Mouse (Mus musculus): Measurements from ENCODE around the gene Shisal2a. TPM values are rescaled to one million over a fixed set of nuclear protein-coding genes. Genes with fewer than 3 reads are reported as not detected.

The Shisal2a gene
- polyA plus RNA-seq, 1 experiment: not detected

DNA sequence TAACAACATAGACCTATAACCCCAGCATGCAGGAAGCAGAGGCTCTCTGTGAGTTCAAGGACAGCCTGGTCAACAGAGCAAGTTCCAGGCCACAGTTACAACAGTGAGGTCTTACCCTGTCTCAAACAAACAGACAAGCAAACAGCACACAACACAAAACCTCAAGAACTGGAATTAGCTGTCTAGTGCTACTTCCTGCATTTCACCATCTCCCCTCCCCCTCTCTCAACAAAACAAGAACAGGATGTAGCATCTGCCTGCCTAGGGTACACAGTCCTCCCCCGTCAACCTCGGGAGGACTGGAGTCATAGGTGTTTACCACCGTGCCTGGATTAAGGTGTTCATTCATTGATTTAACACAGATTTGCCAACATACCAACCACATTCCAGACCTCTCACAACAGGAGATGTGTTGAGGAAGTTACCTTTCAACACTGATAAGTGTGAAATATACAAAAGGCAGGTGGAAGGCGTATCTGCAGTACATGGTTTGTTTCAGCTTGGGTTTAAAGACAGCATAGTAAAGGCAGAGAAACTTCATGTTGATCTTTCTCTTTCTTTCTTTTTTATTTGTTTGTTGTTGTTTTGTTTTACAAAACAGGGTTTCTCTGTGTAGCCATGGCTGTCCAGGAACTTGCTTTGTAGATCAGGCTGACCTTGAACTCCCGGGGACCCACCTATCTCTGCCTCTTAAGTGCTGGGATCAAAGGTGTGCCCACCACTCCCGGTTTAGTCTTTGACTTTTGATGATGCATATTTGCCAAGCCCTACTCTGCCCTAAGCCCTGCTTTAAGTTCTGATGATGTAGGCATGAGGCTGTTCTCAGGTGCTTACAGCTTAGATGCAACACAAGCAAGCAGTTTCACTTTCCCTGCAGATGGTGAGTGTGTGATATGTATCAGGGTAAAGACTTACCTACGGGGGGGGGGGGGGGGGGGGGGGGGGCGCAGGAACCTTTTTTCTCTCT is 64.2 kb downstream of the Shisal2a start:
- Histone ChIP-seq H3K27ac (ENCODE audit: insufficient read depth, low read depth, low read length) (peak overlapping the region; percentile 54; the same call in 1 of the 2 replicates), H3K4me3 (ENCODE audit: insufficient read depth, low read depth, low read length) (no peak overlapping the region), H3K4me1 (ENCODE audit: control insufficient read depth, insufficient read depth, low read length) (no peaks in the 10 kb centered on the region)
- 78% methylated on average over 8 of the region's 8 CpGs for WGBS
- no peak for TF ChIP-seq CTCF (IDR thresholded peaks at IDR 0.05; ENCODE audit: insufficient read depth, low read depth, low read length)
- TF ChIP-seq POLR2A (IDR thresholded peaks at IDR 0.05; ENCODE audit: insufficient read depth, low read depth, low read length): no peak

Other genes with a start within 250 kb of the Shisal2a start
- not detected in 2 replicates for gene Scp2, start 238.4 kb downstream of the Shisal2a start, polyA plus RNA-seq (2012; ENCODE audit: insufficient read depth, insufficient read length, low replicate concordance, missing spikeins)
- gene Echdc2, start 217.9 kb downstream of the Shisal2a start, polyA plus RNA-seq (2012; ENCODE audit: insufficient read depth, insufficient read length, low replicate concordance, missing spikeins): not detected in 2 replicates
- not detected in 2 replicates for gene Zyg11a, start 165.3 kb downstream of the Shisal2a start, polyA plus RNA-seq (2012; ENCODE audit: insufficient read depth, insufficient read length, low replicate concordance, missing spikeins)
- gene Zyg11b, start 82.3 kb downstream of the Shisal2a start, polyA plus RNA-seq (2012; ENCODE audit: insufficient read depth, insufficient read length, low replicate concordance, missing spikeins): 69.6 and 87.5 TPM in 2 replicates
- gene Coa7, start 55.2 kb downstream of the Shisal2a start, polyA plus RNA-seq (2012; ENCODE audit: insufficient read depth, insufficient read length, low replicate concordance, missing spikeins): not detected in 2 replicates
- not detected in 2 replicates for gene Gpx7, start 23.6 kb upstream of the Shisal2a start, polyA plus RNA-seq (2012; ENCODE audit: insufficient read depth, insufficient read length, low replicate concordance, missing spikeins)
- gene Tut4, start 76.1 kb upstream of the Shisal2a start, polyA plus RNA-seq (2012; ENCODE audit: insufficient read depth, insufficient read length, low replicate concordance, missing spikeins): not detected in 2 replicates
- not detected in 2 replicates for gene Prpf38a, start 196.0 kb upstream of the Shisal2a start, polyA plus RNA-seq (2012; ENCODE audit: insufficient read depth, insufficient read length, low replicate concordance, missing spikeins)
- not detected in 2 replicates for gene Orc1, start 196.1 kb upstream of the Shisal2a start, polyA plus RNA-seq (2012; ENCODE audit: insufficient read depth, insufficient read length, low replicate concordance, missing spikeins)
- gene Cc2d1b, start 236.6 kb upstream of the Shisal2a start, polyA plus RNA-seq (2012; ENCODE audit: insufficient read depth, insufficient read length, low replicate concordance, missing spikeins): not detected in 2 replicates